Mouse (Mus musculus): ENCODE results near the gene Atg13. TPM values are rescaled to one million over a fixed set of nuclear protein-coding genes. Genes with fewer than 3 reads are reported as not detected.

The Atg13 gene
- polyA plus RNA-seq, 1 experiment from 2014 or later = 28.3 TPM

DNA sequence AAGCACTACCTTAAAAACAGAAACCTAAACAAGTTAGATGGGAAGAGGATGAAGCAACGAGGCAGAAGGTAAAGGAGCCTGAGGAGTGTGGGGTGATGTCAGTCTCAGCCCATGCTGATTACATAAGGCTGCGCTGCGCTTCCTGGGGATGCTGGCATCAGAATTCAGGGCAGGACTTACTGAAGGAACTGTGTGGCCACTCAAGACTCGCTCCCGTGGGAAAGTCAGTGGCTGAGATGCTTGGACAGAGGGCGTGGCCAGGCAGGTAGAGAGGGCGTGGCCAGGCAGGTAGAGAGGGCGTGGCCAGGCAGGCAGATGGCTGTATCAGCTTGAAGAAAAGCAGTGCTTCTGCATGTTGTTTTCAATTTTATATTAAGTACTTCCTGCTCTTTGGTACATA lies 26.5 kb downstream of the Atg13 start:
- DNase-seq (ENCODE audit: low spot score) (no peak), ATAC-seq (replicated peaks; ENCODE audit: insufficient number of reproducible peaks, low FRiP score, low TSS enrichment, low read depth) (no peak)
- Histone ChIP-seq H3K4me1 (ENCODE audit: control insufficient read depth, insufficient read depth, low read length) (no peaks in the 10 kb centered on the region), H3K4me3 (ENCODE audit: low read depth, low read length) (no peak overlapping the region), H3K4me2 (ENCODE audit: low read depth, low read length) (no peak overlapping the region), H3K27me3 (ENCODE audit: control insufficient read depth, insufficient read depth, low read length) (no peaks in the 10 kb centered on the region), H3K9me3 (replicated peaks; ENCODE audit: control insufficient read depth, low read length) (no peaks in the 10 kb centered on the region), H3K36me3 (replicated peaks; ENCODE audit: control insufficient read depth, insufficient read depth, low read depth, low read length) (no peaks in the 10 kb centered on the region), H3K9ac (replicated peaks; ENCODE audit: low read length) (no peak overlapping the region), H3K27ac (replicated peaks; ENCODE audit: low read depth, low read length) (no peak overlapping the region)
- WGBS = 77% methylated on average over 8 of the region's 8 CpGs

- Histone ChIP-seq H3K4me1 (ENCODE audit: control insufficient read depth, insufficient read depth, low read length) (no peaks in the 10 kb centered on the region), H3K36me3 (replicated peaks; ENCODE audit: control insufficient read depth, insufficient read depth, low read depth, low read length) (no peaks in the 10 kb centered on the region), H3K9me3 (replicated peaks; ENCODE audit: control insufficient read depth, low read length) (no peaks in the 10 kb centered on the region), H3K4me2 (ENCODE audit: low read depth, low read length) (no peak overlapping the region), H3K27ac (replicated peaks; ENCODE audit: low read depth, low read length) (no peak overlapping the region), H3K9ac (replicated peaks; ENCODE audit: low read length) (no peak overlapping the region), H3K27me3 (ENCODE audit: control insufficient read depth, insufficient read depth, low read length) (no peaks in the 10 kb centered on the region), H3K4me3 (ENCODE audit: low read depth, low read length) (no peak overlapping the region)
- ATAC-seq (replicated peaks; ENCODE audit: insufficient number of reproducible peaks, low FRiP score, low TSS enrichment, low read depth) (no peak), DNase-seq (ENCODE audit: low spot score) (peak; percentile 64)
- 64% methylated on average over 4 of the region's 4 CpGs for WGBS
Observed at GRCm38 (mm10) chr2:91682850-91683249, 27.5 kb downstream of the Atg13 start.

DNA sequence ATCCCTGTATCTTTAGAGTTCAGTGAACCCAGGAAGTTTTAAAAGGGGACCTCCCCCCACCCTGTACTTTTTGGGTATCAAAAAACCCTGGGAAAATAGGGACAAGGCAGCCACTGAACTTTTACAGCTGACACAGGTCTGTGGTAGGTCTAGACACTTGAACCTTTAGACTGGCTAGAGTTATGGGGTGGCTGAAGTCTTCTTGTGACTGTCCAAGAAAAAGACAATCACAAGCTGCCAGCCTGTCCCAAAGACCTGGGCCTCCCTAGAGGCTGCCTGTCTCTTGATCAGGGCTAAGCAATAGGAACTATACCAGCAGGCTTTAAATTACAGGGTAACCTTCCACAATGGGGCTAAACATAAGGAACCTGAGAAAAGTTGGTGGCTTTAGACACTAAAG lies 33.4 kb downstream of the Atg13 start:
- ATAC-seq (replicated peaks; ENCODE audit: insufficient number of reproducible peaks, low FRiP score, low TSS enrichment, low read depth) = no peak
- peaks cover 3% of the 10 kb centered on the region for H3K36me3 ChIP-seq (replicated peaks; ENCODE audit: control insufficient read depth, insufficient read depth, low read depth, low read length)
- no peak overlapping the region for H3K4me3 ChIP-seq (ENCODE audit: low read depth, low read length)
- no peak for DNase-seq (ENCODE audit: low spot score)
- H3K27me3 ChIP-seq (ENCODE audit: control insufficient read depth, insufficient read depth, low read length) = no peaks in the 10 kb centered on the region
- H3K4me2 ChIP-seq (ENCODE audit: low read depth, low read length) = no peak overlapping the region
- no peak overlapping the region for H3K9ac ChIP-seq (replicated peaks; ENCODE audit: low read length)
- no peaks in the 10 kb centered on the region for H3K9me3 ChIP-seq (replicated peaks; ENCODE audit: control insufficient read depth, low read length)
- no peaks in the 10 kb centered on the region for H3K4me1 ChIP-seq (ENCODE audit: control insufficient read depth, insufficient read depth, low read length)
- H3K27ac ChIP-seq (replicated peaks; ENCODE audit: low read depth, low read length) = no peak overlapping the region

- H3K27ac ChIP-seq (replicated peaks; ENCODE audit: low read depth, low read length) = no peak overlapping the region
- DNase-seq (ENCODE audit: low spot score) (no peak), ATAC-seq (replicated peaks; ENCODE audit: insufficient number of reproducible peaks, low FRiP score, low TSS enrichment, low read depth) (no peak)
- H3K9ac ChIP-seq (replicated peaks; ENCODE audit: low read length) = no peak overlapping the region
- H3K27me3 ChIP-seq (ENCODE audit: control insufficient read depth, insufficient read depth, low read length) = no peaks in the 10 kb centered on the region
- H3K36me3 ChIP-seq (replicated peaks; ENCODE audit: control insufficient read depth, insufficient read depth, low read depth, low read length) = peaks cover 3% of the 10 kb centered on the region
- WGBS = 81% methylated on average over 2 of the region's 2 CpGs
- no peaks in the 10 kb centered on the region for H3K9me3 ChIP-seq (replicated peaks; ENCODE audit: control insufficient read depth, low read length)
- H3K4me3 ChIP-seq (ENCODE audit: low read depth, low read length) = no peak overlapping the region
- no peaks in the 10 kb centered on the region for H3K4me1 ChIP-seq (ENCODE audit: control insufficient read depth, insufficient read depth, low read length)
- H3K4me2 ChIP-seq (ENCODE audit: low read depth, low read length) = no peak overlapping the region
Observed at GRCm38 (mm10) chr2:91676420-91676819, 34.0 kb downstream of the Atg13 start.

DNA sequence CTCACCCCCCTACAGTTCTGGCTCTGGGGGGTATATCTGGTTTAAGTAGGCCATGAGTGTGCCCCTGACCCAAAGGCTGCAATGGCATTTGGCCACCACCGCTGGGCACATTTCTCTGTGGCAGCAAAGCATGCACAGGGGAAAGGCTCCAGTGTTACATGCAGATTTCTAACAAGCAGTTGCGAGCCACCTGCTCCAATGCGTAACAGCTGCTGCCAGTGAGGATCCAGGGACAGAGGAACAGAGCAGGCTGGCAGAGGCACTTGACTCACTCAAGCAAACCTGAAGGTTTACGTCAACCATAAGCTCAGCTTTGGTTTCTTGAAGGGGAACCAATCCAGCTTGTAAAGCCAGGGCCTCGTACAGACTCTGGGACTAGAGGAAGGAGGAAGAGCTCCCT lies 35.5 kb downstream of the Atg13 start:
- no peaks in the 10 kb centered on the region for H3K27me3 ChIP-seq (ENCODE audit: control insufficient read depth, insufficient read depth, low read length)
- no peak overlapping the region for H3K4me2 ChIP-seq (ENCODE audit: low read depth, low read length)
- H3K9ac ChIP-seq (replicated peaks; ENCODE audit: low read length) = no peak overlapping the region
- peaks cover 6% of the 10 kb centered on the region for H3K36me3 ChIP-seq (replicated peaks; ENCODE audit: control insufficient read depth, insufficient read depth, low read depth, low read length)
- no peak for ATAC-seq (replicated peaks; ENCODE audit: insufficient number of reproducible peaks, low FRiP score, low TSS enrichment, low read depth)
- 87% methylated on average over 5 of the region's 5 CpGs for WGBS
- H3K4me1 ChIP-seq (ENCODE audit: control insufficient read depth, insufficient read depth, low read length) = no peaks in the 10 kb centered on the region
- DNase-seq (ENCODE audit: low spot score) = no peak
- no peaks in the 10 kb centered on the region for H3K9me3 ChIP-seq (replicated peaks; ENCODE audit: control insufficient read depth, low read length)
- H3K4me3 ChIP-seq (ENCODE audit: low read depth, low read length) = no peak overlapping the region
- H3K27ac ChIP-seq (replicated peaks; ENCODE audit: low read depth, low read length) = no peak overlapping the region

DNA sequence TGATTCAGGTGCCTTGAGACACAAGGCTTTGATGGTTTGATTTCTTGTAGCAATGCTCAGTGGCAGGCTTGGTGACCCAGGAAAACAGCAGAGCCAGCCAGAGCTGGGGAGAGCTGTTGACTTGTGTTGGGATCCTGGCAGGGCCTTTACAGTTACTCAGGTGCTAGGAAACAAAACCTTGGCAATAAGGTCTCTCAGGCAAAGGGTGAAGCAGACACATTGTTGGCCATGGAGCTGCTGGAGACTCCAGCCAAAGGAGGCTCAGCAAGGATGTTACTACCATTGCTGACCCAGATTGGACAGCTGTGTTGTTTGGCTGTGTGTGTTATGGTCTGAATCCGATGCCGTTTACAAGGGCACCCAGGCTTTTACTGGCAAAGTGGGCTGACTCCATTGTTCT lies 36.8 kb downstream of the Atg13 start:
- Histone ChIP-seq H3K27me3 (ENCODE audit: control insufficient read depth, insufficient read depth, low read length) (no peaks in the 10 kb centered on the region), H3K4me2 (ENCODE audit: low read depth, low read length) (no peak overlapping the region), H3K4me3 (ENCODE audit: low read depth, low read length) (no peak overlapping the region), H3K9me3 (replicated peaks; ENCODE audit: control insufficient read depth, low read length) (no peaks in the 10 kb centered on the region), H3K9ac (replicated peaks; ENCODE audit: low read length) (no peak overlapping the region), H3K36me3 (replicated peaks; ENCODE audit: control insufficient read depth, insufficient read depth, low read depth, low read length) (peaks cover 8% of the 10 kb centered on the region), H3K27ac (replicated peaks; ENCODE audit: low read depth, low read length) (no peak overlapping the region), H3K4me1 (ENCODE audit: control insufficient read depth, insufficient read depth, low read length) (no peaks in the 10 kb centered on the region)
- 98% methylated on average over 2 of the region's 2 CpGs for WGBS
- ATAC-seq (replicated peaks; ENCODE audit: insufficient number of reproducible peaks, low FRiP score, low TSS enrichment, low read depth) (no peak), DNase-seq (ENCODE audit: low spot score) (no peak)

- Histone ChIP-seq H3K9me3 (replicated peaks; ENCODE audit: control insufficient read depth, low read length) (no peaks in the 10 kb centered on the region), H3K4me2 (ENCODE audit: low read depth, low read length) (no peak overlapping the region), H3K4me1 (ENCODE audit: control insufficient read depth, insufficient read depth, low read length) (no peaks in the 10 kb centered on the region), H3K36me3 (replicated peaks; ENCODE audit: control insufficient read depth, insufficient read depth, low read depth, low read length) (peaks cover 5% of the 10 kb centered on the region), H3K27me3 (ENCODE audit: control insufficient read depth, insufficient read depth, low read length) (no peaks in the 10 kb centered on the region), H3K27ac (replicated peaks; ENCODE audit: low read depth, low read length) (no peak overlapping the region), H3K9ac (replicated peaks; ENCODE audit: low read length) (no peak overlapping the region), H3K4me3 (ENCODE audit: low read depth, low read length) (no peak overlapping the region)
- DNase-seq (ENCODE audit: low spot score) (no peak), ATAC-seq (replicated peaks; ENCODE audit: insufficient number of reproducible peaks, low FRiP score, low TSS enrichment, low read depth) (no peak)
- 91% methylated on average over 6 of the region's 6 CpGs for WGBS
Observed at GRCm38 (mm10) chr2:91670038-91670437, 40.3 kb downstream of the Atg13 start.

DNA sequence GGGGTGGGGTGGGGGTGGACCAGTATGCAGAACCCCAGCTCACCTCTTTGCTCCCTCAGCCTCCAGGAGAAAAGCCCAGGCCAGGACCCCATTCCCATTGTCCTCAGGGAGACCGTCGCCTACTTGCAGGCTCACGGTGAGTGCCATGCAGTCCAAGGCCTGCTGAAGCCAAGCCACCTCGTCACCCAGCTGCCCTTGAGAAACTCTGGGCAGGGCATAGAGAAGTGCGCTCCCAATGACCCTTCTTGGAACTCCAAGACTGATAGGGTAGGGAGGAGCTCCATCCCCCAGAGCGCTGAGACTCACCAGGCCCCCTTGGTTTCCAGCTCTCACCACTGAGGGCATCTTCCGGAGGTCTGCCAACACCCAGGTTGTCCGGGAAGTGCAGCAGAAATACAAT lies 41.0 kb downstream of the Atg13 start:
- Histone ChIP-seq H3K36me3 (replicated peaks; ENCODE audit: control insufficient read depth, insufficient read depth, low read depth, low read length) (peaks cover 5% of the 10 kb centered on the region), H3K4me1 (ENCODE audit: control insufficient read depth, insufficient read depth, low read length) (no peaks in the 10 kb centered on the region), H3K4me2 (ENCODE audit: low read depth, low read length) (no peak overlapping the region), H3K9me3 (replicated peaks; ENCODE audit: control insufficient read depth, low read length) (no peaks in the 10 kb centered on the region), H3K4me3 (ENCODE audit: low read depth, low read length) (no peak overlapping the region), H3K27me3 (ENCODE audit: control insufficient read depth, insufficient read depth, low read length) (no peaks in the 10 kb centered on the region), H3K9ac (replicated peaks; ENCODE audit: low read length) (no peak overlapping the region), H3K27ac (replicated peaks; ENCODE audit: low read depth, low read length) (no peak overlapping the region)
- WGBS = 90% methylated on average over 8 of the region's 8 CpGs
- ATAC-seq (replicated peaks; ENCODE audit: insufficient number of reproducible peaks, low FRiP score, low TSS enrichment, low read depth) (no peak), DNase-seq (ENCODE audit: low spot score) (no peak)

Measured in embryonic facial prominence, embryonic 11.5 days (tissue).